Mouse (Mus musculus): ENCODE measurements around the gene Emc9. TPM values are rescaled to one million over a fixed set of nuclear protein-coding genes. Genes with fewer than 3 reads are reported as not detected.

Emc9 gene
- polyA plus RNA-seq, 1 experiment, result 7.5 TPM

DNA sequence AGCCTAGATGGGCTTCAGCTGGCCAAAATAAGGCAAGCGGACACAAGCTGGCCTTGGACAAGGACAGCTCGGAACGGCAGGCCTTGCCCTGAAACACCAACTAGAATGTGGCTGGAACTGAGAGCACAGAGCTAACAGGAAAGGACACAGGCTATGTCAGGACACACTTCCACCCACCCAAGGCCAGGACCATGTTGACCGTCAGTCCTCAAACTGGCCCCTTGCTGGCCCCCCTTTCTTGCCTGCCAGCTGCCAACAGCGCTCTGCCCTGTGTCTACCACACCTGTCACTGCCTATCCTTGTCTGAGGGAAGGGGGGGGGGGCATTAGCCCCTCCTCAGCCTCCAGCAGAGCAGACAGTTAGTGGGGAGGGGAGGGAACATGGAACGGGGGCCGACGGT, 9.8 kb downstream of the Emc9 start, which contains the start of gene Fitm1:
Gene Fitm1 (plus strand): TSS at position 316 of the 400 bp plus-strand sequence.
- Histone ChIP-seq H3ac (ENCODE audit: control insufficient read depth, insufficient read length, low read depth) (no peak within 1 kb of the TSS), H3K27me3 (ENCODE audit: control insufficient read depth, insufficient read depth, insufficient read length) (no peaks in the 10 kb centered on the region), H3K36me3 (ENCODE audit: control insufficient read depth, insufficient read depth) (no peaks in the 10 kb centered on the region), H3K4me3 (ENCODE audit: insufficient read depth, poor library complexity, severe bottlenecking) (no peak within 1 kb of the TSS), H3K79me3 (ENCODE audit: low read depth) (no peaks in the 10 kb centered on the region), H3K79me2 (ENCODE audit: control insufficient read depth, insufficient read depth) (no peaks in the 10 kb centered on the region)
- no peak for TF ChIP-seq FOSL1 (IDR thresholded peaks at IDR 0.05; ENCODE audit: insufficient read depth, low read length, poor library complexity, severe bottlenecking)
- no peak for TF ChIP-seq MYOD1 (IDR thresholded peaks at IDR 0.05; ENCODE audit: control insufficient read depth, insufficient read length, low read depth)
- TF ChIP-seq CTCF (IDR thresholded peaks at IDR 0.05; ENCODE audit: control insufficient read depth, insufficient read depth, insufficient read length), result no peak
- no peak for TF ChIP-seq USF1 (IDR thresholded peaks at IDR 0.05; ENCODE audit: low read depth)
- no peak for TF ChIP-seq MAX (IDR thresholded peaks at IDR 0.05)
- TF ChIP-seq CEBPB (IDR thresholded peaks at IDR 0.05; ENCODE audit: low read depth), result no peak
- no peak for TF ChIP-seq MYOG (IDR thresholded peaks at IDR 0.05; ENCODE audit: control insufficient read depth, extremely low read depth, insufficient read length)

- Histone ChIP-seq H3K27me3 (ENCODE audit: control insufficient read depth, insufficient read depth, insufficient read length) (no peaks in the 10 kb centered on the region), H3K4me3 (ENCODE audit: insufficient read depth, poor library complexity, severe bottlenecking) (no peak overlapping the region), H3K79me3 (ENCODE audit: low read depth) (no peaks in the 10 kb centered on the region), H3K79me2 (ENCODE audit: control insufficient read depth, insufficient read depth) (no peaks in the 10 kb centered on the region), H3ac (ENCODE audit: control insufficient read depth, insufficient read length, low read depth) (no peak overlapping the region), H3K36me3 (ENCODE audit: control insufficient read depth, insufficient read depth) (peaks cover 6% of the 10 kb centered on the region)
- TF ChIP-seq MAX (IDR thresholded peaks at IDR 0.05) (no peak), FOSL1 (IDR thresholded peaks at IDR 0.05; ENCODE audit: insufficient read depth, low read length, poor library complexity, severe bottlenecking) (no peak), CEBPB (IDR thresholded peaks at IDR 0.05; ENCODE audit: low read depth) (no peak), USF1 (IDR thresholded peaks at IDR 0.05; ENCODE audit: low read depth) (no peak), MYOG (IDR thresholded peaks at IDR 0.05; ENCODE audit: control insufficient read depth, extremely low read depth, insufficient read length) (no peak), CTCF (IDR thresholded peaks at IDR 0.05; ENCODE audit: control insufficient read depth, insufficient read depth, insufficient read length) (no peak), MYOD1 (IDR thresholded peaks at IDR 0.05; ENCODE audit: control insufficient read depth, insufficient read length, low read depth) (no peak)
These were observed 13.3 kb downstream of the Emc9 start for GRCm38 (mm10) chr14:55571760-55572159.

DNA sequence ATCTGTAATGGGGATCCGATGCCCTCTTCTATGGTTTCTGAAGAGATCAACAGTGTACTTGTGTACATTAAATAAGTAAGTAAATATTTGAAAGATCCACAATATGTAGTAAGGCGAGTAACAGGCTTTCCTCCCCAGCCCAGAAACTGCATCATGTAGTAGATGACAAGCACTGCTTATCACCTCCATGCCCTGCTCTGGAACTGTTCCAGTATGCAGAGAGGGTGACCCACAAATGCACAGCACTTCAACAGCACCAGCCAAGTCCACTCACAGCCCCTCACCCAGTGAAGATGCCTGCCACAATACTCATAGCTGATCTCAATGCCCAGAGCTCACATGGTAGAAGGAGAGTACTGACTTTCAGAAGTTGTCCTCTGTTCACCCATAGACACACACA, 14.5 kb downstream of the Emc9 start:
- Histone ChIP-seq H3K79me2 (ENCODE audit: control insufficient read depth, insufficient read depth) (no peaks in the 10 kb centered on the region), H3K79me3 (ENCODE audit: low read depth) (no peaks in the 10 kb centered on the region), H3K36me3 (ENCODE audit: control insufficient read depth, insufficient read depth) (peaks cover 11% of the 10 kb centered on the region), H3ac (ENCODE audit: control insufficient read depth, insufficient read length, low read depth) (no peak overlapping the region), H3K27me3 (ENCODE audit: control insufficient read depth, insufficient read depth, insufficient read length) (no peaks in the 10 kb centered on the region), H3K4me3 (ENCODE audit: insufficient read depth, poor library complexity, severe bottlenecking) (no peak overlapping the region)
- TF ChIP-seq FOSL1 (IDR thresholded peaks at IDR 0.05; ENCODE audit: insufficient read depth, low read length, poor library complexity, severe bottlenecking) (no peak), MYOG (IDR thresholded peaks at IDR 0.05; ENCODE audit: control insufficient read depth, extremely low read depth, insufficient read length) (no peak), USF1 (IDR thresholded peaks at IDR 0.05; ENCODE audit: low read depth) (no peak), CEBPB (IDR thresholded peaks at IDR 0.05; ENCODE audit: low read depth) (no peak), MYOD1 (IDR thresholded peaks at IDR 0.05; ENCODE audit: control insufficient read depth, insufficient read length, low read depth) (no peak), CTCF (IDR thresholded peaks at IDR 0.05; ENCODE audit: control insufficient read depth, insufficient read depth, insufficient read length) (no peak), MAX (IDR thresholded peaks at IDR 0.05) (no peak)

- Histone ChIP-seq H3K4me3 (ENCODE audit: insufficient read depth, poor library complexity, severe bottlenecking) (no peak overlapping the region), H3K79me2 (ENCODE audit: control insufficient read depth, insufficient read depth) (no peaks in the 10 kb centered on the region), H3ac (ENCODE audit: control insufficient read depth, insufficient read length, low read depth) (no peak overlapping the region), H3K36me3 (ENCODE audit: control insufficient read depth, insufficient read depth) (peaks cover 14% of the 10 kb centered on the region), H3K27me3 (ENCODE audit: control insufficient read depth, insufficient read depth, insufficient read length) (no peaks in the 10 kb centered on the region), H3K79me3 (ENCODE audit: low read depth) (no peaks in the 10 kb centered on the region)
- TF ChIP-seq CTCF (IDR thresholded peaks at IDR 0.05; ENCODE audit: control insufficient read depth, insufficient read depth, insufficient read length) (no peak), FOSL1 (IDR thresholded peaks at IDR 0.05; ENCODE audit: insufficient read depth, low read length, poor library complexity, severe bottlenecking) (no peak), USF1 (IDR thresholded peaks at IDR 0.05; ENCODE audit: low read depth) (no peak), MYOG (IDR thresholded peaks at IDR 0.05; ENCODE audit: control insufficient read depth, extremely low read depth, insufficient read length) (no peak)
These were observed 17.6 kb downstream of the Emc9 start for GRCm38 (mm10) chr14:55567496-55567895.

DNA sequence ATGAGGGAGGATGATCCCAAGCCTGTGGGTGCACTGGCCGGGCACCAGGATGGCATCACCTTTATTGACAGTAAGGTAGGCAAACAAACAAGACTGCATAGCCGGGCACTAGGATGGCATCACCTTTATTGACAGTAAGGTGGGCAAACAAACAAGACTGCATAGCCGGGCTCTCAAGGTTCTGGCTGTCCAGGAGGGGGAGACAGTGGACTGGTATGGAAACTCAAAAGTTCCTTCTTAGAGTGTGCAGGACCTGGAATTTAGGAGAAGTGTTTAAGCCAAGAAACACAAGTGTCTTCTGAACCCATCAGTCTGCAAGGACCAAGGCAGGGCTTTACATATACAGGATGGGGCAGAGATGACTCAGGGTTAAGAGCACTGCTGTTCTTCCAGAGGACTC, 19.4 kb downstream of the Emc9 start:
- peaks cover 14% of the 10 kb centered on the region for H3K36me3 ChIP-seq (ENCODE audit: control insufficient read depth, insufficient read depth)
- H3ac ChIP-seq (ENCODE audit: control insufficient read depth, insufficient read length, low read depth), result no peak overlapping the region
- no peaks in the 10 kb centered on the region for H3K79me3 ChIP-seq (ENCODE audit: low read depth)

GRCm38 (mm10) chr14:55563249-55563648, 21.9 kb downstream of the Emc9 start:
- Histone ChIP-seq H3K36me3 (ENCODE audit: control insufficient read depth, insufficient read depth) (peaks cover 14% of the 10 kb centered on the region), H3ac (ENCODE audit: control insufficient read depth, insufficient read length, low read depth) (no peak overlapping the region), H3K79me2 (ENCODE audit: control insufficient read depth, insufficient read depth) (no peaks in the 10 kb centered on the region), H3K4me3 (ENCODE audit: insufficient read depth, poor library complexity, severe bottlenecking) (no peak overlapping the region), H3K79me3 (ENCODE audit: low read depth) (no peaks in the 10 kb centered on the region), H3K27me3 (ENCODE audit: control insufficient read depth, insufficient read depth, insufficient read length) (no peaks in the 10 kb centered on the region)
- TF ChIP-seq CTCF (IDR thresholded peaks at IDR 0.05; ENCODE audit: control insufficient read depth, insufficient read depth, insufficient read length) (no peak), FOSL1 (IDR thresholded peaks at IDR 0.05; ENCODE audit: insufficient read depth, low read length, poor library complexity, severe bottlenecking) (no peak)

More for the DNA sequence above, 19.4 kb downstream of the Emc9 start:
- TF ChIP-seq MYOG (IDR thresholded peaks at IDR 0.05; ENCODE audit: control insufficient read depth, extremely low read depth, insufficient read length) (no peak), CEBPB (IDR thresholded peaks at IDR 0.05; ENCODE audit: low read depth) (no peak), MAX (IDR thresholded peaks at IDR 0.05) (no peak), CTCF (IDR thresholded peaks at IDR 0.05; ENCODE audit: control insufficient read depth, insufficient read depth, insufficient read length) (no peak), USF1 (IDR thresholded peaks at IDR 0.05; ENCODE audit: low read depth) (no peak), MYOD1 (IDR thresholded peaks at IDR 0.05; ENCODE audit: control insufficient read depth, insufficient read length, low read depth) (no peak), FOSL1 (IDR thresholded peaks at IDR 0.05; ENCODE audit: insufficient read depth, low read length, poor library complexity, severe bottlenecking) (no peak)
- H3K27me3 ChIP-seq (ENCODE audit: control insufficient read depth, insufficient read depth, insufficient read length), result no peaks in the 10 kb centered on the region
- H3K4me3 ChIP-seq (ENCODE audit: insufficient read depth, poor library complexity, severe bottlenecking), result no peak overlapping the region
- H3K79me2 ChIP-seq (ENCODE audit: control insufficient read depth, insufficient read depth), result no peaks in the 10 kb centered on the region
